Mouse (Mus musculus) midbrain, postnatal 0 days (tissue): ENCODE data around the gene Cux2. TPM values are rescaled to one million over a fixed set of nuclear protein-coding genes. Genes with fewer than 3 reads are reported as not detected.

Experiments
- ATAC-seq: fragments of 200-750 bp; cut with Nextera tagmentation; 2 replicates; pipeline ENCODE4 v1.8.0; 2017; ENCODE audit warnings: moderate number of reproducible peaks, mild to moderate bottlenecking, moderate TSS enrichment, moderate library complexity; ENCODE audit not compliant: low FRiP score
- DNase-seq: peaks from one replicate; pipeline ENCODE4 v3.0.0-alpha.2; 2015; ENCODE audit warnings: low spot score
- H3K27ac ChIP-seq: fragments of 300-500 bp; sonication (generic); 2 replicates; pipeline ENCODE4 v1.5.1; 2014; ENCODE audit warnings: low read depth, mild to moderate bottlenecking, low read length, mixed read lengths
- H3K27me3 ChIP-seq: fragments of 300-500 bp; sonication (generic); 2 replicates; pipeline ENCODE4 v1.6.1; 2014; ENCODE audit warnings: low read length, control low read depth, mixed read lengths; ENCODE audit not compliant: insufficient read depth
- H3K36me3 ChIP-seq: fragments of 300-500 bp; sonication (generic); 2 replicates; pipeline ENCODE4 v1.6.1; 2014; ENCODE audit warnings: low read length, control low read depth, mixed read lengths; ENCODE audit not compliant: insufficient read depth
- H3K4me1 ChIP-seq: fragments of 300-500 bp; sonication (generic); 2 replicates; pipeline ENCODE4 v1.6.1; 2014; ENCODE audit warnings: mild to moderate bottlenecking, control low read depth, antibody characterized with exemption, low read length, mixed read lengths; ENCODE audit not compliant: insufficient read depth
- H3K4me2 ChIP-seq: fragments of 300-500 bp; sonication (generic); 2 replicates; pipeline ENCODE4 v1.6.1; 2014; ENCODE audit warnings: low read depth, mild to moderate bottlenecking, low read length, mixed read lengths; ENCODE audit not compliant: poor library complexity, severe bottlenecking
- H3K4me3 ChIP-seq: fragments of 300-500 bp; sonication (generic); 2 replicates; pipeline ENCODE4 v1.5.1; 2014; ENCODE audit warnings: low read depth, mild to moderate bottlenecking, low read length, moderate library complexity
- H3K9ac ChIP-seq: fragments of 300-500 bp; sonication (generic); replicated peaks from 2 replicates; pipeline ENCODE4 v1.6.1; 2014; ENCODE audit warnings: mild to moderate bottlenecking, low read length, moderate library complexity, mixed read lengths; ENCODE audit not compliant: poor library complexity, severe bottlenecking
- H3K9me3 ChIP-seq: fragments of 300-500 bp; sonication (generic); 2 replicates; pipeline ENCODE4 v1.6.1; 2016; ENCODE audit warnings: low read length, control low read depth
- CTCF ChIP-seq: IDR thresholded peaks from 2 replicates; pipeline ENCODE4 v1.5.1; 2016; ENCODE audit warnings: antibody characterized with exemption, mild to moderate bottlenecking
- whole genome bisulfite sequencing: fragments of 180-500 bp; shearing (Covaris S2); extraction: QIAGEN DNeasy Blood & Tissue Kit; methylation state at CpG from one replicate; pipeline ENCODE4 v1.1.7; 2014; 5-methylcytosine and 5-hydroxymethylcytosine counted together
- polyA plus RNA-seq: library from polyadenylated mRNA; unstranded; fragments of >200 nt; fragmentation: Nextera tagmentation; extraction: Ambion mirVana; gene quantifications from 2 replicates; pipeline ENCODE4 v1.2.1, GENCODE M21; 2015
- total RNA-seq: library from RNA; depleted of rRNA; stranded (reverse); fragments of >200 nt; gene quantifications from 2 replicates; pipeline ENCODE4 v1.2.3, GENCODE M21; 2014

Cux2 gene
- total and polyA plus RNA-seq, 2 experiments from 2014 or later: 17.4 to 40.1 TPM

- 6% methylated on average over 16 of the region's 16 CpGs for WGBS
- TF ChIP-seq CTCF: peak; percentile 43
- DNase-seq: peak; percentile 81
- Histone ChIP-seq H3K9ac (peak overlapping the region; percentile 44), H3K36me3 (no peaks in the 10 kb centered on the region), H3K27ac (peak overlapping the region; percentile 65), H3K9me3 (no peaks in the 10 kb centered on the region), H3K4me3 (no peak overlapping the region), H3K4me2 (peak overlapping the region; percentile 8), H3K4me1 (no peaks in the 10 kb centered on the region), H3K27me3 (no peaks in the 10 kb centered on the region)
- peak; percentile 41; the same call in 1 of the 2 replicates for ATAC-seq
Observed at GRCm38 (mm10) chr5:121981650-121982131, 68.2 kb downstream of the Cux2 start.

DNA sequence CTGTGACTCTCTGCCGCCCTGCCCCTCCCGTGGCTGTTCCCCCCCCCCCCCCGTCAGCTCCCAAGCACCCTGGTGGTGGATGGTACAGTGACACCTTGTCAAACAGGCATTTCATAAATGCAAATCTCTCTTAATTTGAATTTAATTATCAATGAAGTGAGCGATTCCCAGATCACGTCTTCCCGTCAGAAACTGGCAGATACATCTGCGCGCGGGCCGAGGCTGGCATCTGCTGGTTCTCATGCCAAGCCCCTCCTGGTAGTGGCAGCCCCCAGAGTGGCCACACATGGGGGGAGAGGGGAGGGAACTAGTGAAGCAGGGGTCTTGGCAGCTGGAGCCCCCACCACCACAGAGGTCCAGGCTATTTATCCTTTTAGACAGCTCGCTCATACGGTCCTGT is 73.6 kb downstream of the Cux2 start:
- 75% methylated on average over 12 of the region's 12 CpGs for WGBS
- Histone ChIP-seq H3K27ac (no peak overlapping the region), H3K27me3 (no peaks in the 10 kb centered on the region), H3K4me3 (no peak overlapping the region), H3K9me3 (no peaks in the 10 kb centered on the region), H3K4me1 (peaks cover 8% of the 10 kb centered on the region; the same call in 1 of the 2 replicates), H3K4me2 (no peak overlapping the region), H3K36me3 (no peaks in the 10 kb centered on the region), H3K9ac (no peak overlapping the region)
- no peak for TF ChIP-seq CTCF
- no peak for DNase-seq
- no peak for ATAC-seq

DNA sequence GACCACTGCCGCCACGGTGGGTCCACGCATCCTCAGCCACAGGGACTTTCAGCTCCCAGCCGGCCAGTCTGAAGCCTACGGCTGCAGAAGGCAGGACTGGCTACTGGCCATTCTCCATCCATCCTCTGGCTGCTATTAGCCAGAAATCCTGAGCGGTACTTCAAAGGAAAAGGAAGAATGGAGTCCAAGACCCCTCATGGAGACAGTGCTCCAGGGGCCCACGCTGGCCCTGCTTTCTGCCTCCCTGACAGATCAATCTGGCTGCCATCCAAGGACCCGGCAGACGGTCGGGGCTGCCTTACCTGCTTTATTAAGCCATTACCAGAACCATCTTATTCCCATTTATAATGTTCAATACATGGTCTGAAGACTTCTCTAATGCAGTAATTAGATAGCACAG is 76.4 kb downstream of the Cux2 start:
- no peak for ATAC-seq
- Histone ChIP-seq H3K4me1 (peaks cover 8% of the 10 kb centered on the region; the same call in 1 of the 2 replicates), H3K27me3 (no peaks in the 10 kb centered on the region), H3K27ac (no peak overlapping the region), H3K4me3 (no peak overlapping the region), H3K9me3 (no peaks in the 10 kb centered on the region), H3K36me3 (no peaks in the 10 kb centered on the region), H3K4me2 (0 out of 2 replicates have a peak overlapping the region, but pooled peaks have one; percentile 6), H3K9ac (no peak overlapping the region)
- 28% methylated on average over 10 of the region's 10 CpGs for WGBS
- peak; percentile 37 for DNase-seq
- TF ChIP-seq CTCF: no peak

GRCm38 (mm10) chr5:121972680-121973192 is 77.2 kb downstream of the Cux2 start:
- no peak for TF ChIP-seq CTCF
- Histone ChIP-seq H3K4me3 (no peak overlapping the region), H3K36me3 (no peaks in the 10 kb centered on the region), H3K9me3 (no peaks in the 10 kb centered on the region), H3K27me3 (no peaks in the 10 kb centered on the region), H3K9ac (no peak overlapping the region), H3K4me2 (peak overlapping the region; percentile 20), H3K4me1 (peaks cover 8% of the 10 kb centered on the region; the same call in 1 of the 2 replicates), H3K27ac (no peak overlapping the region)
- peak; percentile 56 for DNase-seq
- ATAC-seq: no peak
- 28% methylated on average over 23 of the region's 23 CpGs for WGBS

DNA sequence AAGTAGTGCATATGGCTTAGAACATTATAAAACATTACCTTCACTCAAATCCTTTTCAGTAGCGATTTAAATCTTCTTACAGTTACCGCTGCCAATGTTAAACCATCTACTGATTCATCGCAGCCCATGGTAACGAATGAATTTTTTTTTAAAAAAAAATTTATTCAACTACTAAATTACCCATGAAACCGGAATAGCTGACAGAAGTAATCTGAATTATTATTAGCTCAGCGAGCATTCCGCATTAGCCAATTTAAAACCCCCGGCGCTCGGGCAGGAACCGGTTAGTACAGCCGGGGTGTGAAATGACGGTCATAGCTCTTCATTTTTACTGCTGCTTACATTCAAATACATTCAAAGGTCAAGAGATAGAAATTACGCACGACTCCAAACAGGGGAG is 80.9 kb downstream of the Cux2 start:
- Histone ChIP-seq H3K4me3 (no peak overlapping the region), H3K27ac (0 out of 2 replicates have a peak overlapping the region, but pooled peaks have one; percentile 18), H3K27me3 (no peaks in the 10 kb centered on the region), H3K9me3 (no peaks in the 10 kb centered on the region), H3K36me3 (no peaks in the 10 kb centered on the region), H3K4me1 (peaks cover 11% of the 10 kb centered on the region; the same call in 1 of the 2 replicates), H3K4me2 (no peak overlapping the region), H3K9ac (no peak overlapping the region)
- ATAC-seq: no peak
- peak; percentile 41 for DNase-seq
- TF ChIP-seq CTCF: no peak
- 39% methylated on average over 15 of the region's 15 CpGs for WGBS

DNA sequence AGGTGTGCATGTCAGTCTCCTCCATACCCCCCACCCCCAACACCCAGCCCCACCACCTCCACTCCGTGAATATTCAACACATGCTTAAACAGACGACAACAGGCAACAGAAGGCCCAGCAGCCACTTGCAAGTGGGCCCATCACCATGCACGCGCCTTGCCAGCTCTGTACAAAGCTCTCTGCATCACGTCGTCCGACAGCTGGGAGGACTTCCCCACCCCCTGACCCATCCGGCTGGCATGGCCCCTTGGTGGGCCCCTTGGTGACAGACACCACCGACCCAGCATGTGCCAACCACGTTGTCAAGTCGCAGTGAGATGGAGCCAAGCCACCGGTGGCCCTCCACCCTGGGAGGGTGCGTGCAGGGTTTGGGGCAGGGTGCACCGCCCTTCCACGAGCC is 81.5 kb downstream of the Cux2 start:
- Histone ChIP-seq H3K4me3 (no peak overlapping the region), H3K36me3 (no peaks in the 10 kb centered on the region), H3K9ac (no peak overlapping the region), H3K4me1 (peaks cover 10% of the 10 kb centered on the region; the same call in 1 of the 2 replicates), H3K4me2 (no peak overlapping the region), H3K9me3 (no peaks in the 10 kb centered on the region), H3K27me3 (no peaks in the 10 kb centered on the region), H3K27ac (0 out of 2 replicates have a peak overlapping the region, but pooled peaks have one; percentile 18)
- 56% methylated on average over 15 of the region's 15 CpGs for WGBS
- DNase-seq (peak; percentile 75), ATAC-seq (no peak)
- TF ChIP-seq CTCF: no peak
